Mouse (Mus musculus) gastrocnemius, postnatal 4 days (tissue): ENCODE measurements at regions not wholly inside any gene's neighbourhood (a gene's known extent, or its start where the extent isn't known, plus 50 kb on each side); places are given as distances from the start of the nearest gene placed in this dataset.

ENCODE experiments used
- DNase-seq, 2 experiments: peaks; one replicate each; pipeline ENCODE4 v3.0.0; 2021 to 2022; ENCODE audit warnings: low spot score in 2 of 2, mixed read lengths in 2 of 2

DNA sequence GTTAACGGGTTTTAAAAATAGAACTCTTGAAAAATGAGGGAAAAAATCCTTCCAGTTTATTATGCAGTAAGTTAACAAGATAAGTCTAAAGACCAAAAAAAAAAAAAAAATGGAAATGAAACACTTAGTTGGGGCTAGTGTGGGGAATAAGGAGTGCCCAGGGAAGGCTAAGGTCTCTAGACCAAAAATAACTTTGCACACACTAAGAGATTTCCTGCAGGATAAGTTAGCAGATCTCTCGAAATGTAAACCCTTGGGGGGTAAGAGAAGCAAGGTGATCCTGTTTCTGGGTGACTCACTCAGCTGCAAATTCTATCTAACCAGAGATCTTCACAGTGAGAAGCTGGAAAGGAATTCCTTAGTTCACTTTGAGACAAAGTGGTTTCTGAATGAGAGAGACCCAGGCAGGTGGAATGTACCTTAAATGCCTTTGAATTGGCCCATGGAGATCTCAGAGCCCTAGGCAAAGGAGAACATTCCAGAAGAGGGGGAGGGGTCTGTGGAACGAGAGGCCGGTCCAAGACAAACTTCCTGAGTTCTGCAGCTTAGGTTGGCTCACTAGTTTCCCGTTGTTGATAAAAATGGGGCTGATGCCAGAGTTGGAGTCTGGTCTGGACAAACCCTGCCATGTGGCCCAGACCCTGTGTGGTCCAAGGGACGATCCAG, 126.8 kb upstream of the Adgrl2 start:
- DNase-seq, result no peak

- no peak for DNase-seq
Measured at GRCm38 (mm10) chr3:149116604-149117003, 126.2 kb upstream of the Adgrl2 start.

DNA sequence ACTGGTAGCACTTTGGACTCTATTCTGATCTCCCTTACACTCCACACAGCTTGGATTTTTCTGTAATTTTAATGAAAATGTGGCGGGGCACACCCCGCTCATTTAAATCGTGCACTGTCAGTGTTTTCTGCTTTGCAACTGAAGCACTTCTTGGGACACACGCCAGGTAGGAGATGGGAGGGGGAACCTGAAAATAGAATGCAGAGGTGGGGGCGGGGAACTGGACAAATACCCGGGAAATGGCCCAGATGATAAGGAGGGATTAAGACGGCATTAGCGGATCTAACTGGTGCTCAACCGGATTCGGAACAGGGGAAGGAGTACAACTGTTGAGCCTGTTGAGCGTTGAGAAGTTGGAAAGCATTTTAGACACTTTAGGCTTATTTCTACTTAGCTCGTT, 125.5 kb upstream of the Adgrl2 start:
- DNase-seq, result no peak

DNA sequence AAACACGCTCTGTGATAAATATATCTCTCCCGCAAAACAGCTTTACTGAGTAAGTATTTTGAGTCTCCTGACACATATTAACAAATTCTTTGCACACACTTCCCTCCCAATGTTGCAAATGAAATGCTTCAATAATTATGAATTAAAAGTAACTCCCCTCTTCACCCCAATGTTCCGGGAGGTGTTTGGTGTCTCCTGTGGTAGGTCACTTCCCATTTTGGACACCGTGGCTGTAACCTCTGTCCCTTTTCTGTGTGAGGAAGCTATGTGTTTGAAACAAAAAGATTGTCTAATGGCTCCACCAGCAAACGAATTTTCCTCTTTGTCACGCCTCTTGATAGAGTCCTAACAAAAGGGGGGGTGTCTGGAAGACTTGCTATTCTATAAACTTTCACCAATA, 122.5 kb upstream of the Adgrl2 start:
- no peak for DNase-seq

DNA sequence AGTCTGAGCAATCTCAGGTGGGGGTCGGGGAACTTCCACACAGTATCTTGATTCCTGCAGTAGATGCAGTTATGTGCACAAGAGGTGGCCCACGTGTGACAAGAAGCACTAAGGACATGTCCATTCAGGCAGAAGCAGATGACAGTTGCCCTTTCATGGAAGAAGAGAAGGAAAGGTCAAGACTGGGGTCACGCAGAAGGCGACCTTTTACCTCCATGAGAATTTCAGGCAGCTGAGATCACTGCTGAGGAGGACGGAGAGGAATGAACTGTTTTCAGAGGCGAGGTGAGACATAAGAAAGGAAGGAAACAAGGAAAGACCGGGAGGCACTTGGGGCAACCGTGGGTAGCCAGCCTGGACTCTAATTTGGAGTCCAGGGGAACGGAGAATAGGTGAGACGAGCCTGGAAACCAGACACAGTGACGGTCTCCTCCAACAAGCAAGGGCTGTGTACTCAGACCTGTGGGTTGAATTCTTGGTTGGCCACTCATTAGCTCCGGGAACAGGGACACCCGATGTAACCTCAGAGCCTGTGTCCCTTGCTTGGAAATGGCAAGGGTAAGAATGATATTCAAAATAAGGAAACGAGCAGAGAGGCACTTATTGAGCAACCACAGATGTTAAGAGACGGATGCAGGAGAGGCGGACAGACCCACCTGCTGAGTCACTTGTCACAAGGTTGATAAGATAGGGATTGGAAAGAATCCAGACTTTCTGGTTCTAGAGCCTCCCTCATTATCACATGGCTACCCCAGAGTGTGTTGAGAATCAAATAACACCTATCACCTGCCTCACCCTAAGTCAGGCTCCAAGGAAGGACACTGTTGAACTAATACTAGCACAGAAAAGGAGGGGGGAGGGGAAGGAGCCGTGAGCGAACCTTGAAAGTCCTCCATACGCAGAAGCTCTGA, 121.4 kb upstream of the Adgrl2 start:
- no peak for DNase-seq

- no peak for DNase-seq
Measured at GRCm38 (mm10) chr3:149110831-149111230, 120.5 kb upstream of the Adgrl2 start.

DNA sequence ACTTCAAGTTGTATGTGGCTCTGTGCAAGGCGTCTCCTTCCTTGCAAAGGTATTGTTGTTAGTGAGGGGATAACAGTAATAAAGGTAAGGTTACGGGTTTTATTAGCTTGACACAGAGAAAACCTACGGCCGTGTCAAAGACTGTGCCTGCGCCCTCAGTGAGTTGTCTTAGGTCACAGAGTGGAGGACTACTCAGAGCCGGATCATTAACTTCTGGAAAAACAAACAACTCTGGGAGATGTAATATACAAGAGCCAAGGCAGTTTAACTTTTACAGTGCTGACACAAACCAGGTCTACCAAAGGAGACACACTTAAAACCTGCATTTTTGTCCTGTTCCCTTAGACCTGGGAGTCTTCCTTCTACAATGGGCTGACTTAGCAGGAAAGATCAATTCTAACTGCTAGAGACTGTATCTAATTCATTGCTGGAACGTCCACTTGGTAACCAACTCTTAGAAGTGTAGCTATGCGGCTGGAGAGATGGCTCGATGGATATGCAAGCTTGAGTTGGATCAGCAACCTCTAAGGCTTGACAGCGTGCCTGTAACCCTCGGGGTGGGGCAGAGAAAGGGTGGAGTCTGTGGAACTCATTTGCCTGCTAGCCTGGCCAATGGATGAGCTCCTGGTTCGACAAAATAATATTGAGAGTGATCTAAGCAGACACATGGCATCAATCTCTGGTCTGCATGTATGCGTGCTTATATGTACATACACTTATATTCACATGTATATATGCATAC, 115.5 kb upstream of the Adgrl2 start:
- DNase-seq, result no peak

- DNase-seq, result no peak
Measured at GRCm38 (mm10) chr3:149105181-149105580, 114.8 kb upstream of the Adgrl2 start.

DNA sequence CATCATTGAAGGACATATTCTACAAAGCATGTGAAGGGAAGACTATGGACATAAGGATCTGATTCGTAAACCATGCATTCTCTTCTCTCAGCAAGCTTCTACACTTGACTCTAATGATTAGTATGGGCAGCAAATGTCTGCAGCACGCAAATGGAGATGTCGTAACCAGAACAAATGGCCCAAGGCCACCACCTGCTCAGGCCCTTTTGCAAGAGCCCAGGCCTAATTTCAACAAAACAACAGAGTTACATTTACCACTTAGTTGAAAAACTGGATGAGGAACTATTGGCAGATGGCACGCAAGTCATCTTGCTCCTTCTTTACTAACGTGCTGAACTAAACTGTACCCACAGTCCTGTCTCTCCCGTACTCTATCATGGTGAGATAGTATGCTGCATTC, 113.7 kb upstream of the Adgrl2 start:
- no peak for DNase-seq

- DNase-seq, result no peak
Measured at GRCm38 (mm10) chr3:149103469-149103868, 113.1 kb upstream of the Adgrl2 start.

DNA sequence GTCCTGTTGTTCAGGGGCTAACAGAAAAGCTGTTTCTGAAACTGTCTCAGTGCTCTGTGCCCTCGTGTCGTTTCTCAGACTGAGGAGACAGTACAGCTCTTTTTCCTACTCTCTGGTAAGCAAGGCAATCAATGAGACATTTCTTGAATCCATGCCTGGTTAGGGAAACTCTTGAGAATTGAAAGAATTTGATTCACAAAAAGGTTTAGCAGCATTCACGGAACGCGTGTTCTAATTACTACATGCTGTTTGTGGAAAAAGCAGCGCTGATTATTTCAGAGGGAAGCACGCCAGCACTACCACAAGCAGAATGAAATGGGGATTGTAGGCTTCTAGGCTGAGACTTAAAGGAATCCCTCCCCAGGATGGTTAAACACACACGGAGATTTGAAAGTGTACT, 112.5 kb upstream of the Adgrl2 start:
- DNase-seq, result no peak

GRCm38 (mm10) chr3:149101785-149102184, 111.4 kb upstream of the Adgrl2 start:
- no peak for DNase-seq

DNA sequence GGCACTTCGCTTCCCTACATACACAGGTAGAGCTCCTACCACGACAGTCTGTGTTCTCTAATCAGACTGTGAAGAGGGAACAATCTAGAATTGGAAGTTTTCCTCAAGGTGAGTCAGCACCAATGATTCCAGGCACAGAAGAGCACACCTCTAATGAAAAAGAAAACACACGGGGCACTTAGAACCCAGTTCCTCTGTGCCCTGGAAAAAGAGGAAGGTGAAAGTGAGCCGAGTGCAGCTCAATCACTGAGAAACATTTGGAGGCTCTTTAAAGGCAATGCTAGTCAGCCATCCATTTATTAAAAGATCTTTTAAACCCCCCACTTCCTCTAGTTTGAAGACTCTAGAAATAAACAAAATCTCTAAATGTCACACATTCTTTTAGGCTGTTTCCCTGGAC, 108.4 kb upstream of the Adgrl2 start:
- no peak for DNase-seq

DNA sequence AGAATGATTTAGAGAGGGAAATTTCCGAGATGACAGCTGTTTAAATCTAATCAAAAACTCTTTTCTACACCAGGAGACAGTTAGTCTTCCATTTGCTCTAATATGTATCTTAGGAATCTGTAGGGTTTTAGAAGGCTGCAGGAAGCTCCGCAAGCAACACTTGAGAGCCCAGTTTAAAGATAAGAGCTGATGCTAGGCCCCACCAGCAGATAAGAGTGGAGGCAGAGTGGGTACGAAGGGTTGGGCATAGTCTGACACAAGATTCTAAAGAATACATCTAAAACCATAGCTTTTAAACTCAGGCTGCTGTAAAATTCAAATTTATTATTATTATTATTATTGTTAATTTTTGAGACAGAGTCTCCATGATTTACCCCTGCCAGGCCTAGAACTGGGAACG, 106.7 kb upstream of the Adgrl2 start:
- no peak for DNase-seq

DNA sequence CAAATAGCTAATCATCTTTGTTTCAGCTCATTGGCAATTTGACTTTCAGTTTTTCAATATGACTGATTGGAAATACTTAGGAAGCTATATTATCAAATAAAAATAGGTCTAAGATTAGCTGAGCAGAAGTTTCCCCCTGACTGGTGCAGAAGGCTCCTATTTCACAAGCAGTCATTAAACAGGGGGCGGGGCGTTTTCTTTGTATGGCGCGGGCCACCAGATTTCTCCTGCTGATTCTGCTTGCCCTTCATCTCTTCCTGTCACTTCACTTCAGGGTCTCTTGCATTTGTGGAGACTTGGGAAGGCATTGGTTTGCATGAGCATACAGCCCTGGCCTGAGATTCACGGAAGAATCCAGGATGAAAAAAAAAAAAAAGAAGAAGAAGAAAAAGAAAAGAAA, 102.3 kb upstream of the Adgrl2 start:
- DNase-seq, result no peak

DNA sequence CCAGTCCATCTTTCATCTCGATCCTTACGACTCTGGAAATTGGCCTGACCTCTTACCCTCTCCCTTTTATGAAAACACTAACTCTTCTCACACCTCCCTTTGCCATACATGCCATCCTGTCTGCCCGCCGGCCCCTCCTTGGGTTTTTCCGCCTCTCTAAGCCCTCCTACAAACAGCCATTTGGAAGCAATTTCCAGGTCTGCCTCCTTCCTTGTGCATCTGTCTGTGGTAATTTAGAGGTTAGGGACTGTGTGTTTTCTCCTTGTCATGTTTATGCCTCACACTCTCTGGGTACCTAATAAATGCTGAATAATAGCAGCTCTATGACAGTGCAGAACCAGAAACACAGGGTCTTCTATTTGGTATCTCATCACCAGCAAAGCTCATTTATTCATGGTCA, 99.7 kb upstream of the Adgrl2 start:
- no peak for DNase-seq

- no peak for DNase-seq
Measured at GRCm38 (mm10) chr3:149088621-149089128, 98.3 kb upstream of the Adgrl2 start.

GRCm38 (mm10) chr3:149087488-149087887, 97.1 kb upstream of the Adgrl2 start:
- DNase-seq, result no peak

DNA sequence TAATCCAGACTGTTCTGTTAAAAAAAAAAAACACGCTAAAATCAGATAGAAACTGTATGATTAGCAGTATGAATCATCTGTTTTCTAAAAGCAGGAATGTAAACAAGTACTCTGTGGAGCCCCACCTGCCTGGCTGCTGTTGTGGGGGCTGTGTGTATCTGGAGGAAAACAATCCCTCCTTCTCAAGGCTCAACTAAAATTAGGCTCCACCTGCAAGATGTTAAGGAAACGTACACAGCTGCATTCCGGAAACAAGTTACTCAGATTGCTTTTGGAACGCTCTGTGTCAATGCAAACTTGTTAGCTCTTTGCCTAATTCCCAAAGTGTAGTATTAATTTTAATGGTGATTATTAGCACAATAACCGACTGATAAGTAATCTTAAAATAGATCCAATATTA, 96.3 kb upstream of the Adgrl2 start:
- no peak for DNase-seq

DNA sequence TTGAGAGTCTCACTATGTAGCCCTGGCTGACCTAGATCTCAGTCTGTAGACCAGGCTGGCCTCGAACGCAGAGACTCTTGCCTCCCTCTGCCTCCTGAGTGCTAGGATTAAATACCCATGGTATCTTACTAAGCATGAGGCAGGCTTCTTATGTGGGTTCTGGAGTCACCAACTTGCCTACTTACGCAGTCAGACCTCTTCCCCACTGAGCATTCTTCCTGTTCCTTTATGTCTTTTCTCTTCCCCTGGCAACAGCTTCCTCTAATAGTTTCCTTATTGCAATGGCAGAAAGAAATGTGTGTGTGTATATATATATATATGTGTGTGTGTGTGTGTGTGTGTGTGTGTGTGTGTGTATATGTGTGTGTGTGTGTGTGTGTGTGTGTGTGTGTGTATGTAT, 95.7 kb upstream of the Adgrl2 start:
- no peak for DNase-seq

DNA sequence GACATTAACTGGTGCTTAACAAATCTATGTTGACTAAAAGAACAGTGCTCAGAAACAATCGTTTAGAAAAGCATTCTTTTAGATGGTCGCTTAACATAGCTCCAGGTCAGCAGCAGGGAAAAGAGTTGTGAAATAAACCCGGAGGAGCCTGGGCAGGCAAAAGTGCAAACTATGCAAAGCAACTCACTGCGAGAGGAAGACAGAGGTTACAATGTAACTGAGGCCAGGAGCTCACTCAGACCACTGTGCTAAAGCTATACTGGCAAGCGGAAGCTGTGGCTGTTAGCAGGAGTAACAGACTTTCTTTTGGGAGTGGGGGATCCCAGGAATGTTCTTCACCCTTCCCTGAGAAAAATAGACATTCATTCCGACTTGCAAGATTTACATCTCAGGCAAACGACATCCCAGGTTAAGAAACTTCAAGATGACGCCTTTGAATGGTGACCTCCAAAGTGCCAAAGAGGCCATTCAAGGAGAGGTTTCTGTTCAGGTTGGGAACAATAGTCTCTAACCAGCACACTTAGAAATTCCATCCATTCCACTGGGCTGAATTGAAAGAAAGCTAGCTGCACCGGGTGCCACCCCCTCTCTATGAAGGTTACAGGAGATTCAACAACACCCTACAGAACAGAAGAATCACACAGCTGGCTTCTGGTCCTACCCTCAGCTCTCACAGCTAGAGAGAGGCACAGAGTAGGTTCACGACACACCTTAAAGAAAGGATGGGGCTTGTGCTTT, 94.7 kb upstream of the Adgrl2 start:
- DNase-seq, result no peak
